Mouse (Mus musculus) myocyte (in vitro differentiated cells): ENCODE results near the gene Tcte1. TPM values are rescaled to one million over a fixed set of nuclear protein-coding genes. Genes with fewer than 3 reads are reported as not detected.

ENCODE experiments used
- H3K27me3 ChIP-seq: one replicate; pipeline ENCODE4 v1.6.1; 2011; ENCODE audit not compliant: control insufficient read depth, insufficient read depth, insufficient read length
- H3K36me3 ChIP-seq: one replicate; pipeline ENCODE4 v1.6.1; 2011; ENCODE audit not compliant: control insufficient read depth, insufficient read depth
- H3K4me2 ChIP-seq: one replicate; pipeline ENCODE4 v1.6.1; 2011; ENCODE audit warnings: low read depth, control low read depth
- H3K4me3 ChIP-seq: one replicate; pipeline ENCODE4 v1.5.1; 2011; ENCODE audit warnings: mild to moderate bottlenecking, control low read depth, moderate library complexity
- H3K79me2 ChIP-seq: one replicate; pipeline ENCODE4 v1.6.1; 2011; ENCODE audit not compliant: control insufficient read depth, insufficient read depth
- H3ac ChIP-seq: one replicate; pipeline ENCODE4 v1.6.1; 2011; ENCODE audit not compliant: control insufficient read depth, insufficient read length
- CEBPB ChIP-seq: IDR thresholded peaks from 2 replicates; pipeline ENCODE4 v1.6.1; 2011; ENCODE audit warnings: mild to moderate bottlenecking, moderate library complexity; ENCODE audit not compliant: poor library complexity, insufficient read depth, severe bottlenecking
- E2F4 ChIP-seq: IDR thresholded peaks from one replicate; pipeline ENCODE4 v1.6.1; 2011; ENCODE audit warnings: mild to moderate bottlenecking, control low read depth, moderate library complexity; ENCODE audit not compliant: insufficient read depth
- MAX ChIP-seq: IDR thresholded peaks from one replicate; pipeline ENCODE4 v1.6.1; 2011; ENCODE audit warnings: low read depth, mild to moderate bottlenecking, control low read depth
- MYOD1 ChIP-seq, 3 experiments: IDR thresholded peaks; one replicate each; pipeline ENCODE4 v1.6.1; 2011; ENCODE audit warnings: control low read depth in 2 of 3, low read depth in 2 of 3, mild to moderate bottlenecking in 2 of 3, moderate library complexity in 1 of 3; ENCODE audit not compliant: insufficient read length in 2 of 3, control insufficient read depth in 1 of 3
- MYOG ChIP-seq, 3 experiments: IDR thresholded peaks; one replicate each; pipeline ENCODE4 v1.6.1; 2011; ENCODE audit warnings: control low read depth in 2 of 3, low read depth in 2 of 3, mild to moderate bottlenecking in 2 of 3; ENCODE audit not compliant: insufficient read length in 2 of 3, control insufficient read depth in 1 of 3, insufficient read depth in 1 of 3
- POLR2A ChIP-seq: IDR thresholded peaks from one replicate; pipeline ENCODE4 v1.6.1; 2011; ENCODE audit warnings: low read depth, mild to moderate bottlenecking, control low read depth, moderate library complexity; ENCODE audit not compliant: insufficient read length
- POLR2AphosphoS2 ChIP-seq: IDR thresholded peaks from one replicate; pipeline ENCODE4 v1.6.1; 2011; ENCODE audit warnings: low read depth, control low read depth; ENCODE audit not compliant: insufficient read length
- REST ChIP-seq: IDR thresholded peaks from one replicate; pipeline ENCODE4 v1.6.1; 2011; ENCODE audit warnings: mild to moderate bottlenecking, control low read depth, moderate library complexity; ENCODE audit not compliant: insufficient read depth, insufficient read length
- SRF ChIP-seq: IDR thresholded peaks from one replicate; pipeline ENCODE4 v1.6.1; 2011; ENCODE audit warnings: low read depth; ENCODE audit not compliant: control insufficient read depth, insufficient read length
- TCF12 ChIP-seq: IDR thresholded peaks from one replicate; pipeline ENCODE4 v1.6.1; 2011; ENCODE audit warnings: mild to moderate bottlenecking, control low read depth; ENCODE audit not compliant: poor library complexity, insufficient read depth, severe bottlenecking
- TCF3 ChIP-seq: IDR thresholded peaks from one replicate; pipeline ENCODE4 v1.6.1; 2011; ENCODE audit warnings: low read depth, control low read depth; ENCODE audit not compliant: insufficient read length
- USF1 ChIP-seq: IDR thresholded peaks from one replicate; pipeline ENCODE4 v1.6.1; 2011; ENCODE audit warnings: low read depth, mild to moderate bottlenecking, control low read depth, moderate library complexity
- polyA plus RNA-seq: library from polyadenylated mRNA; unstranded; fragments of >200 nt; fragmentation: generic; extraction: Trizol; gene quantifications from one replicate; pipeline ENCODE4 v1.2.1, GENCODE M21; 2012; ENCODE audit warnings: missing spikeins

The Tcte1 gene
- polyA plus RNA-seq, 1 experiment, result not detected

GRCm38 (mm10) chr17:45557998-45558862, 35.0 kb downstream of the Tcte1 start:
- TF ChIP-seq USF1, result no peak
- no peak for TF ChIP-seq E2F4
- TF ChIP-seq MYOG (IDR thresholded peaks at IDR 0.05; ENCODE audit: control insufficient read depth in 1 of 3, insufficient read depth in 1 of 3, insufficient read length in 2 of 3, low read depth in 2 of 3), result no peak
- Histone ChIP-seq H3K4me2 (peak overlapping the region; percentile 6), H3K27me3 (no peaks in the 10 kb centered on the region), H3K36me3 (no peaks in the 10 kb centered on the region), H3ac (no peak overlapping the region), H3K79me2 (no peaks in the 10 kb centered on the region), H3K4me3 (no peak overlapping the region)

GRCm38 (mm10) chr17:45559732-45560525, 36.7 kb downstream of the Tcte1 start:
- Histone ChIP-seq H3K27me3 (no peaks in the 10 kb centered on the region), H3K4me3 (no peak overlapping the region), H3K4me2 (no peak overlapping the region), H3K36me3 (no peaks in the 10 kb centered on the region), H3ac (no peak overlapping the region), H3K79me2 (peaks cover 6% of the 10 kb centered on the region)
- no peak for TF ChIP-seq MYOD1 (IDR thresholded peaks at IDR 0.05; ENCODE audit: control insufficient read depth in 1 of 3, insufficient read length in 2 of 3, low read depth in 2 of 3)
- no peak for TF ChIP-seq SRF
- no peak for TF ChIP-seq POLR2AphosphoS2
- no peak for TF ChIP-seq REST
- no peak for TF ChIP-seq USF1
- TF ChIP-seq E2F4, result no peak
- no peak for TF ChIP-seq POLR2A

- H3K4me3 ChIP-seq, result no peak overlapping the region
- no peak overlapping the region for H3K4me2 ChIP-seq
- H3K79me2 ChIP-seq, result peaks cover 8% of the 10 kb centered on the region
- no peaks in the 10 kb centered on the region for H3K27me3 ChIP-seq
- peak overlapping the region; percentile 57 for H3ac ChIP-seq
- TF ChIP-seq CEBPB (no peak), MYOG (IDR thresholded peaks at IDR 0.05; ENCODE audit: control insufficient read depth in 1 of 3, insufficient read depth in 1 of 3, insufficient read length in 2 of 3, low read depth in 2 of 3) (no peak), REST (no peak), TCF12 (no peak), SRF (no peak)
- H3K36me3 ChIP-seq, result peaks cover 20% of the 10 kb centered on the region
Measured at GRCm38 (mm10) chr17:45563216-45563615, 40.0 kb downstream of the Tcte1 start.

GRCm38 (mm10) chr17:45563655-45564530, 40.7 kb downstream of the Tcte1 start, which contains the start of gene Slc35b2:
Gene Slc35b2 (plus strand): TSS chr17:45563874.
- peak within 1 kb of the TSS; percentile 48 for H3K4me3 ChIP-seq
- H3K36me3 ChIP-seq, result peaks cover 26% of the 10 kb centered on the region
- peaks cover 14% of the 10 kb centered on the region for H3K79me2 ChIP-seq
- no peaks in the 10 kb centered on the region for H3K27me3 ChIP-seq
- H3K4me2 ChIP-seq, result peak within 1 kb of the TSS; percentile 94
- peak within 1 kb of the TSS; percentile 57 for H3ac ChIP-seq
- TF ChIP-seq TCF3 (no peak), POLR2A (peak; percentile 97), MAX (no peak), CEBPB (no peak), USF1 (peak; percentile 12), TCF12 (no peak), SRF (peak; percentile 42), E2F4 (peak; percentile 43), MYOG (IDR thresholded peaks at IDR 0.05; ENCODE audit: control insufficient read depth in 1 of 3, insufficient read depth in 1 of 3, insufficient read length in 2 of 3, low read depth in 2 of 3) (peak in 2 of 3 experiments; percentile 14 to 32), REST (no peak), POLR2AphosphoS2 (peak; percentile 96), MYOD1 (IDR thresholded peaks at IDR 0.05; ENCODE audit: control insufficient read depth in 1 of 3, insufficient read length in 2 of 3, low read depth in 2 of 3) (peak in 1 of 3 experiments; percentile 32)
